Mouse (Mus musculus) cerebellum, adult 2 months (tissue): ENCODE measurements at regions not wholly inside any gene's neighbourhood (a gene's known extent, or its start where the extent isn't known, plus 50 kb on each side); places are given as distances from the start of the nearest gene placed in this dataset.
A peak's percentile ranks its signal among the peaks of the same experiment; 100 is the strongest.

Source experiments
- DNase-seq, 2 experiments: peaks; one replicate each; pipeline ENCODE4 v3.0.0; 2021
- H3K27ac ChIP-seq: fragments of 200-500 bp; 2 replicates; pipeline ENCODE4 v1.5.1; 2012; ENCODE audit warnings: low read length, control low read depth, inconsistent platforms; ENCODE audit not compliant: insufficient read depth
- H3K27me3 ChIP-seq: fragments of 200-500 bp; 2 replicates; pipeline ENCODE4 v1.6.1; 2012; ENCODE audit warnings: inconsistent platforms, mild to moderate bottlenecking, low read length, moderate library complexity; ENCODE audit not compliant: control insufficient read depth, insufficient read depth
- H3K4me1 ChIP-seq: fragments of 200-500 bp; 2 replicates; pipeline ENCODE4 v1.6.1; 2011; ENCODE audit warnings: low read length; ENCODE audit not compliant: control insufficient read depth, insufficient read depth
- H3K4me3 ChIP-seq: fragments of 200-500 bp; replicated peaks from 2 replicates; pipeline ENCODE3; 2011; ENCODE audit warnings: mild to moderate bottlenecking, low read depth, low read length, control low read depth; ENCODE audit not compliant: insufficient read depth
- CTCF ChIP-seq: fragments of 200-500 bp; IDR thresholded peaks from 2 replicates; pipeline ENCODE4 v1.5.1; 2011; ENCODE audit warnings: low read depth, mild to moderate bottlenecking, control low read depth, low read length, moderate library complexity, borderline replicate concordance; ENCODE audit not compliant: insufficient read depth
- WGBS: fragments of 180-500 bp; shearing (Covaris S2); methylation state at CpG from one replicate; pipeline ENCODE4 v1.1.7; 2018; 5-methylcytosine and 5-hydroxymethylcytosine counted together

DNA sequence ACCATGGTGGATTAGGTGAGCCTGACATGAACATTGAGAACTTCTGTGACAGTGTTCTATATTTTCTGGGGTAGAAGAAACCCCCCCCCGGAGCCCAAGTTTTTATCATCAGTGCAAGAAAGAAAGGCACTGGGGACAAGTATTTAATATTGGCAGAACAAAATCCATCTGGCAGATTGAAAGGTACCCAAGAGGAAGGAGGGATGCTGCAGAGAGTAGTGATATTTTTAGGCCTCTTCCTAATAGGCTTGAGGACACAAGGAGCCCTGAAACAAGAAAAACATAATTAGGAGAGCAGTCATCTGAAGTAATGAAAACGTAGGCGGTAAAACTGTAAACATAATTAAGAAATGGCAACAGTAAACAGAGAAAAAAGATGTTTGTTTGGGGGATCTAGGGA, 271.0 kb downstream of the Triml1 start:
- WGBS, result 21% methylated on average over 3 of the region's 3 CpGs

More for the DNA sequence above, 271.0 kb downstream of the Triml1 start:
- DNase-seq, result peak in 1 of 2 experiments; percentile 63
- no peak for TF ChIP-seq CTCF
- Histone ChIP-seq H3K4me3 (no peak overlapping the region), H3K4me1 (peaks cover 6% of the 10 kb centered on the region; the same call in 1 of the 2 replicates), H3K27ac (no peak overlapping the region), H3K27me3 (no peaks in the 10 kb centered on the region)
